In genomic region chr9:70473400-70473799, GRCm38 (mm10) we compare ENCODE assay signal across 24 mouse cellular contexts.
"Had no signal": no experiment of that assay in that cellular context is flagged by ENCODE, and none has a peak within 500 bp of the region (broad histone marks: within the 10 kb centered on the region; RNA-seq: fewer than 3 reads in every experiment).

No protein-coding gene starts in this region.

- H3K27ac ChIP-seq: gastrocnemius, adult 2 months; heart, adult 2 months; hindbrain, embryonic 12.5 days; hindbrain, embryonic 14.5 days; kidney, embryonic 15.5 days; limb, embryonic 13.5 days; limb, embryonic 15.5 days; liver, embryonic 12.5 days; liver, embryonic 14.5 days had no signal

- ATAC-seq: forebrain, embryonic 16.5 days; hindbrain, embryonic 16.5 days; inflammation-experienced regulatory T-cells, adult 6 months; liver, embryonic 12.5 days had no signal

- H3K4me1 ChIP-seq: heart, embryonic 12.5 days; hindbrain, embryonic 12.5 days; kidney, embryonic 15.5 days; limb, embryonic 13.5 days; limb, embryonic 15.5 days; liver, embryonic 12.5 days had no signal

- H3K4me3 ChIP-seq: gastrocnemius, adult 2 months; heart, adult 2 months; heart, embryonic 12.5 days; hindbrain, embryonic 12.5 days; kidney, embryonic 15.5 days; limb, embryonic 13.5 days; limb, embryonic 15.5 days; liver, embryonic 12.5 days had no signal

- H3K9ac ChIP-seq: heart, embryonic 12.5 days; hindbrain, embryonic 12.5 days; hindbrain, embryonic 14.5 days; kidney, embryonic 15.5 days; limb, embryonic 13.5 days; limb, embryonic 15.5 days; liver, embryonic 12.5 days; liver, embryonic 14.5 days had no signal

- H3K27me3 ChIP-seq: heart, embryonic 12.5 days; hindbrain, embryonic 12.5 days; kidney, embryonic 15.5 days; limb, embryonic 13.5 days; limb, embryonic 15.5 days; liver, embryonic 12.5 days had no signal

- DNase-seq: gastrocnemius, adult 2 months; gastrocnemius, postnatal 10 days; gastrocnemius, postnatal 25 days; heart, adult 2 months; heart, postnatal 14 days; heart, postnatal 36 days; kidney, adult 11 months; kidney, adult 8-10 months; kidney, postnatal 10 days; kidney, postnatal 25 days; layer of hippocampus, adult 9-11 months; layer of hippocampus, postnatal 36 days; left cerebral cortex, postnatal 4 days had no signal

- H3K4me2 ChIP-seq: heart, embryonic 12.5 days; hindbrain, embryonic 12.5 days; hindbrain, embryonic 14.5 days; kidney, embryonic 15.5 days; limb, embryonic 13.5 days; limb, embryonic 15.5 days; liver, embryonic 12.5 days had no signal

- H3K9me3 ChIP-seq: heart, embryonic 12.5 days; hindbrain, embryonic 12.5 days; kidney, embryonic 15.5 days; limb, embryonic 13.5 days; limb, embryonic 15.5 days; liver, embryonic 12.5 days had no signal
